Mouse (Mus musculus) gastrocnemius, postnatal 36 days (tissue): Measurements from ENCODE around the gene Wdr34. TPM values are rescaled to one million over a fixed set of nuclear protein-coding genes. Genes with fewer than 3 reads are reported as not detected.
A peak's percentile ranks its signal among the peaks of the same experiment; 100 is the strongest.

Experiments used
- DNase-seq, 2 experiments: peaks; one replicate each; pipeline ENCODE4 v3.0.0; 2022
- intact Hi-C: fragments of 180-260 bp; cut with DNase I; formaldehyde crosslinking; loops from one replicate; pipeline ENCODE4 v1.15.1; 2025
- microRNA-seq, 2 experiments: library from miRNA; unstranded; fragments of <30 nt; microRNA quantifications; one replicate each; pipeline ENCODE4 v1.2.0; 2021
- total RNA-seq, 2 experiments: library from RNA; stranded (reverse); gene quantifications; 2 replicates each; pipeline ENCODE4 v1.2.3; 2021

Wdr34 gene
- total RNA-seq, 2 experiments from 2014 or later, result 3.9 to 4.1 TPM

DNA sequence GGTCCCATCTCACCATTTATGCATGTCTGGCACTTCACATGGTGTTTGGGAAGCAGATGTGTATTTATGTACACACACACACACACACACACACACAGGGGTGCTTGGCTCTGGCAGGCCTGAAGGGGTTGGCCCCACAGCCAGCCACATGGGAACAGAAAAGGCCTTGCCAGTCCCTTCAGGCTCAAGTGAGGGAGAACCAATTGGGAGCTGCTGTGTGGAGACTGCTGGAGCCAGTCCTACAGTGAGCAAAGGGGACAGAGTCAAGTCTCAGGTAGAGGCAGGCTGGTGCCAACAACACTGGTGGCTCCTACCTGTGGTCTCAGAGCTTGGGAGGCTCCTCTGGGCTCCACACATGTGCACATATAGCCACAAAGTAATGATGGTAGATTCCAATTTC is 9.0 kb downstream of the Wdr34 start:
- no peak for DNase-seq
- intact Hi-C loops, result loop anchor here (5.0 kb wide), 1 partner anchor 38 kb away; the partner anchor contains the start of gene Pkn3

DNA sequence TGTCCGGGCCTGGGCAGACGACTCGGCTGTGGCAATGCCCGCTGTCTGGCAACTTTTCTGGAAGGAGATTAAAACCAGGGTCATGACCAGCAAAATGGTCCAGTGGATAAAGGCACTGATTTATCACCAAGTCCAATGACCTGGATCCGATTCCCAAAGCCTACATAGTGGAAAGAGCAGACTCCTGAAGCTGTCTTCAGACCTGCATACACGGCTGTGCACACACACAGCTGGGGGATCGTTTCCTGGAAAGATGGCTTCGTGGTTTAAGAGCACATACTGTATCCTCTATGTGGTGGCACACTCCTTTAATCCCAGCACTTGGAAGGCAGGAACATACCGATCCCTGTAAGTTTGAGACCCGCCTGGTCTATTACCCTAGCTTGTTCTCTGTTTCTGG is 10.3 kb downstream of the Wdr34 start:
- DNase-seq, result no peak

DNA sequence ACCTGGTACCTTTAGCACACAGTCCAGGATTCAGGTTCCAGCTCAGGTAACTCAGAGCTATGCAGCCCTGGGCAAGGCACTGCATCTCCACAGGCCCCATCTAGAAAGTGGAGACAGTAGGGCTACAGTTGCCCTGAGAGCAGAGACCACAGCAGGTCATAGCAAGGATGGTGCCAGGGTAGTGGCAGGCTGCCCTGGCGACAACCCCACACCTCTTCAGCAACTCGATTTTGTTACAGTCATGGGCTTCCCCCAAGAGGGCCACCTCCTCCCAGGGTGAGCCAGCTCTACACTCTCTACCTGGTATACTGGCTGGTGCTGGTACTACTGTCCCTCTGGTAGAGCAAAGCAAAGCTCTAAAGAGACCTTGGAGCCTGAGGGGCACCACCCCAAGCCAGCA is 10.9 kb downstream of the Wdr34 start:
- intact Hi-C loops, result no loop called here
- no peak for DNase-seq

More for the DNA sequence above, 10.3 kb downstream of the Wdr34 start:
- intact Hi-C loops, result no loop called here

DNA sequence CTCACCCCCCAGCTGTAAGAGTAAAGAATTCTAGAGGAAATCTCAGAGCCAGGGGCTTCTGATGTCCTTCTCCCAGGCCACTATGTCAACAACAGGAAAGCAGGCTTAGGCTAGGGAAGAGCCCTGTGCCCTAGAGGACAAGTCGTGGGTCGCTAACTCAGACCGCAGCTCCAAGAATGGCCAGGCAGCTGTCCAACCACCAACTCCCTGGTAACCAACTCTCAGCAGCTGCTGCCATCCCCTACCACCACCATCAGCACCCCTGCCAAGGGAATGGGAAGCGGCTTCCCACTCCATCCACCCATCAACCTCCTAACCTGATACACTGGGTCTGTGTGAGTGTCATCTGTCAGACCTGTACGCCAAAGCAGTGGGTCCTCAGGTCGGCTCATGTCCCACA is 15.7 kb downstream of the Wdr34 start:
- intact Hi-C loops, result no loop called here
- DNase-seq, result no peak

DNA sequence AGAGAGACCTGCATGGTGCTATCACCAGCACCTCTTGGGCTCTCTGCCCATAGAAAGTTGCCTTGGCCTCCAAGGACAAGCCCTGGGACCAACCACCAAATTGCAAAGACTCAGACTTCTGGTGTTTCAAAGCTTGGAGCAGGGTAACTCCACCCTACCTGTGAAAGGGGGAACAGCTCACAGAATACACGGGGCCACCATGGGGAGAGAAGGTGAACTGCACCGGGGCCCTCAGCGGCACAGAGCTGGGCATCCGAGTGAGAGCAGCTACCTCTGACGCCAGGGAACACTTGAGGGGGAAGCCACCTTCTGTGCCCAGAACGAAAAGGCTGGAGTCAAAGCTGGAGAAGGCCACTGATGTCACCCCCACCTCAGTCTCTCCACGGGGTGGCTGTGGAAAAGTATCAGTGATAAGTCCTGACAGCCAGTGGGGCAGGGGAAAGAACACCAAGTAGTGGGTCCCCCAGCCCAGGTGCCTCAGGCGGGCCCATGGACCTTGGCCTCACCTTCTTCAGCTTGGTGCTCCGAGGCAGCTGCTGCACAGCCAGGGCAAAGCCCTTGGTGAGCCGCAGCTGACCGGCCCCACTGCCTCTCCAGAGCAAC is 16.3 kb downstream of the Wdr34 start:
- intact Hi-C loops, result no loop called here
- no peak for DNase-seq

DNA sequence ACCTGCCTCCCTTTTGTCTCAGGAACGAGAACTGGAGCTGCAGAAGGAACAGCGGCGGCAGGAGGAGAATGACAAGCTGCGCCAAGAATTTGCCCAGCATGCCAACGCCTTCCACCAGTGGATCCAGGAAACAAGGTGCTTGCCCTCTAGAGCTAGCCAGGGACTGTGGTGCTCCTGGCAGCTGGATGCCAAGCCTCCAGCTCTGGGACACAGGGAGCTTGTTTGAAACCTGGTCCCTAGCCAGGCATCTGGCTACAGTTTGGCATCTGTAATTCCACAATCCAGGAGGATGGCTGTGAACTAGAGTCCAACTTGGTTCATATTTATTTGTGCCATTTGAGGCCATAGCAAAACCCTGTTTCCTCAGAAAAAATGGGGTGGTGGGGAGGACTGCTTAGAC is 21.7 kb downstream of the Wdr34 start:
- no peak for DNase-seq
- intact Hi-C loops, result no loop called here

DNA sequence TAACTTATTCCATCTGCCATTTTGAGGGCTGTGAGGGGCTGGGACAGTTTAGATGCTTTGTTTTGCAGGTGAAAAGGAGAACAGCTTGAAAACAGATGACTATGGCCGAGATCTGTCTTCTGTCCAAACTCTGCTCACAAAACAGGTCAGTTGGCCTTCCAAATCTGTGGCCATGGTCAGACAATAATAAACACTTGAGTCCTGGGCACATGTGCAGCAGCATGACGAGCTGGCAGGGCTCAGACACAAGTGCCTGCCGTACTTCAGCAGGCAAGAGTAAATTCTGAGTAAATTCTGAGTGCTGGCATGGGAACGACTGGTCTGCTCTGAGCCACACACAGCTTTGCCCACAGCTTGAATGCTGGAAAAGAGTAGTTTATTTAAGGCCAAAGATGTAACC is 23.2 kb downstream of the Wdr34 start:
- DNase-seq, result no peak
- intact Hi-C loops, result no loop called here

- peak; percentile 47 to 54 for DNase-seq
Observed at GRCm38 (mm10) chr2:30014326-30014966, 34.2 kb downstream of the Wdr34 start.

DNA sequence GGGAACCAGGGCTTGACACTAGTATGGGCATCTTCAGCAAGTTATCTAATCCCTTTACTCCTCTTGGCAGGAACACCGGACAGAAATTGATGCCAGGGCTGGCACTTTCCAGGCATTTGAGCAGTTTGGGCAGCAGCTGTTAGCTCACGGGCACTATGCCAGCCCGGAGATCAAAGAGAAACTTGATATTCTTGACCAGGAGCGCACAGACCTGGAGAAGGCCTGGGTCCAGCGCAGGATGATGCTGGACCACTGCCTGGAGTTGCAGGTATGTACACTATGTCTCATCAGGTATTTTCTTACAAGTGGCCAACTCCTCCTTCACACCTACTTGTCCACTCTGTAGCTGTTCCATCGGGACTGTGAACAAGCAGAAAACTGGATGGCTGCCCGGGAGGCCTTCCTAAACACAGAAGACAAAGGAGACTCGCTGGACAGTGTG is 37.8 kb downstream of the Wdr34 start:
- intact Hi-C loops, result no loop called here
- DNase-seq, result peak; percentile 67 to 73

More at GRCm38 (mm10) chr2:30014326-30014966, 34.2 kb downstream of the Wdr34 start:
- intact Hi-C loops, result no loop called here

DNA sequence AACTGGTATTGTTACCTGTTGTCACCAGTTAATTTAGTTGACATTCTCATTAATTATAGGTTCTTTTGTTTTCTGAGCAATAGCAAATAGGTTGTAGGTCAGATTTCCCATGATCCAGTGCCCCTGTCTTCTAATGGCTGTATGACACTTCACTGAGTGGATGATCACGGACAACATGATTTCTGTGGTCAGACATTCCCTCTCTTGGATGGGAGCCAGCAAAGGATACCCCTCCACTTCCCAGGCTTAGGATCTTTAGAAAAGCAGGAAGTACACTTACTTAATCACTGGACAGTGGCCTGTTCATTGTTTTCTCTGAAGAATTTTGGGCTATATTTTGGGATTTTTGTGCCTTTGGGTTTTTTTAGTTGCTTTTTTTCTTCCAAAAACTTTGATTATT is 39.6 kb downstream of the Wdr34 start:
- no peak for DNase-seq
- intact Hi-C loops, result no loop called here

GRCm38 (mm10) chr2:29991962-29992361 is 56.7 kb downstream of the Wdr34 start:
- DNase-seq, result no peak
- intact Hi-C loops, result no loop called here

Small RNA genes lying within 50 kb of the gene (microRNA-seq; reads per million reads assigned to microRNA genes)
- gene Mir6997, result 0 to 0.74 reads per million in 2 experiments

Other genes starting within 250 kb of the Wdr34 start
- 1 to 10 TPM; 7.1 to 7.5 TPM for gene Slc27a4, start 246.2 kb downstream of the Wdr34 start, total RNA-seq
- 10 to 100 TPM; 24.0 to 29.2 TPM for gene Urm1, start 228.8 kb downstream of the Wdr34 start, total RNA-seq
- 1 to 10 TPM; 5.4 to 5.7 TPM for gene Cercam, start 179.7 kb downstream of the Wdr34 start, total RNA-seq
- gene Odf2, start 159.7 kb downstream of the Wdr34 start, total RNA-seq, result 10 to 100 TPM; 10.2 to 11.1 TPM
- gene Gle1, start 113.5 kb downstream of the Wdr34 start, total RNA-seq, result 10 to 100 TPM; 20.6 to 21.7 TPM
- 10 to 100 TPM; 42.0 to 55.4 TPM for gene Sptan1, start 83.3 kb downstream of the Wdr34 start, total RNA-seq
- 10 to 100 TPM; 81.3 to 93.3 TPM for gene Set, start 8.5 kb upstream of the Wdr34 start, total RNA-seq
- 1 to 10 TPM; 2.8 to 5.1 TPM for gene Pkn3, start 28.8 kb upstream of the Wdr34 start, total RNA-seq
- 1 to 10 TPM; 2.6 to 3.0 TPM for gene Zdhhc12, start 44.8 kb upstream of the Wdr34 start, total RNA-seq
- 10 to 100 TPM; 19.9 to 21.7 TPM for gene Zer1, start 75.7 kb upstream of the Wdr34 start, total RNA-seq
- 10 to 100 TPM; 11.4 to 12.2 TPM for gene Tbc1d13, start 84.9 kb upstream of the Wdr34 start, total RNA-seq
- 10 to 100 TPM; 51.4 to 54.6 TPM for gene Endog, start 122.6 kb upstream of the Wdr34 start, total RNA-seq
- gene Spout1, start 129.6 kb upstream of the Wdr34 start, total RNA-seq, result 1 to 10 TPM; 4.5 to 4.8 TPM
- gene Kyat1, start 157.0 kb upstream of the Wdr34 start, total RNA-seq, result 10 to 100 TPM; 26.8 to 29.5 TPM
- 10 to 100 TPM; 18.5 to 19.8 TPM for gene Lrrc8a, start 188.8 kb upstream of the Wdr34 start, total RNA-seq
- 1 to 10 TPM in 1 of 2 experiments, under 1 TPM in 1; 0.99 to 2.0 TPM for gene Gm28035, start 191.7 kb upstream of the Wdr34 start, total RNA-seq
- gene Phyhd1, start 217.3 kb upstream of the Wdr34 start, total RNA-seq, result 10 to 100 TPM; 18.6 to 20.1 TPM
- not detected for gene Gm28038, start 232.2 kb upstream of the Wdr34 start, total RNA-seq
- gene Dolk, start 237.5 kb upstream of the Wdr34 start, total RNA-seq, result 10 to 100 TPM; 20.9 to 21.2 TPM
- gene Nup188, start 237.5 kb upstream of the Wdr34 start, total RNA-seq, result 1 to 10 TPM; 6.9 to 9.1 TPM